Mouse (Mus musculus) neural tube, embryonic 13.5 days (tissue): ENCODE measurements around the gene Mcoln3. TPM values are rescaled to one million over a fixed set of nuclear protein-coding genes. Genes with fewer than 3 reads are reported as not detected.
A peak's percentile ranks its signal among the peaks of the same experiment; 100 is the strongest.

Source experiments
- ATAC-seq: fragments of 200-750 bp; cut with Nextera tagmentation; 2 replicates; pipeline ENCODE4 v1.8.0; 2017; ENCODE audit warnings: low read depth, mild to moderate bottlenecking, moderate TSS enrichment, moderate library complexity
- H3K27ac ChIP-seq: fragments of 300-500 bp; sonication (generic); replicated peaks from 2 replicates; pipeline ENCODE4 v1.5.1; 2015; ENCODE audit warnings: moderate library complexity, mild to moderate bottlenecking, inconsistent platforms
- H3K27me3 ChIP-seq: fragments of 300-500 bp; sonication (generic); 2 replicates; pipeline ENCODE4 v1.6.1; 2015; ENCODE audit warnings: mild to moderate bottlenecking, inconsistent platforms
- H3K36me3 ChIP-seq: fragments of 300-500 bp; sonication (generic); 2 replicates; pipeline ENCODE4 v1.6.1; 2015; ENCODE audit warnings: mild to moderate bottlenecking, inconsistent platforms
- H3K4me1 ChIP-seq: fragments of 300-500 bp; sonication (generic); replicated peaks from 2 replicates; pipeline ENCODE4 v1.6.1; 2015; ENCODE audit warnings: inconsistent platforms
- H3K4me2 ChIP-seq: fragments of 300-500 bp; sonication (generic); 2 replicates; pipeline ENCODE4 v1.6.1; 2015; ENCODE audit warnings: inconsistent platforms, mild to moderate bottlenecking, moderate library complexity
- H3K4me3 ChIP-seq: fragments of 300-500 bp; sonication (generic); 2 replicates; pipeline ENCODE4 v1.5.1; 2015; ENCODE audit warnings: mild to moderate bottlenecking, inconsistent platforms
- H3K9ac ChIP-seq: fragments of 300-500 bp; sonication (generic); 2 replicates; pipeline ENCODE4 v1.6.1; 2015; ENCODE audit warnings: moderate library complexity, mild to moderate bottlenecking, inconsistent platforms
- H3K9me3 ChIP-seq: fragments of 300-500 bp; sonication (generic); 2 replicates; pipeline ENCODE4 v1.6.1; 2016; ENCODE audit warnings: inconsistent platforms
- WGBS: fragments of 180-500 bp; shearing (Covaris S2); methylation state at CpG from one replicate; pipeline ENCODE4 v1.1.7; 2015; 5-methylcytosine and 5-hydroxymethylcytosine counted together
- polyA plus RNA-seq: library from polyadenylated mRNA; unstranded; fragments of >200 nt; fragmentation: Nextera tagmentation; extraction: Ambion mirVana; gene quantifications from 2 replicates; pipeline ENCODE4 v1.2.1, GENCODE M21; 2015

The Mcoln3 gene
- polyA plus RNA-seq, 1 experiment from 2014 or later, result 0.24 TPM

DNA sequence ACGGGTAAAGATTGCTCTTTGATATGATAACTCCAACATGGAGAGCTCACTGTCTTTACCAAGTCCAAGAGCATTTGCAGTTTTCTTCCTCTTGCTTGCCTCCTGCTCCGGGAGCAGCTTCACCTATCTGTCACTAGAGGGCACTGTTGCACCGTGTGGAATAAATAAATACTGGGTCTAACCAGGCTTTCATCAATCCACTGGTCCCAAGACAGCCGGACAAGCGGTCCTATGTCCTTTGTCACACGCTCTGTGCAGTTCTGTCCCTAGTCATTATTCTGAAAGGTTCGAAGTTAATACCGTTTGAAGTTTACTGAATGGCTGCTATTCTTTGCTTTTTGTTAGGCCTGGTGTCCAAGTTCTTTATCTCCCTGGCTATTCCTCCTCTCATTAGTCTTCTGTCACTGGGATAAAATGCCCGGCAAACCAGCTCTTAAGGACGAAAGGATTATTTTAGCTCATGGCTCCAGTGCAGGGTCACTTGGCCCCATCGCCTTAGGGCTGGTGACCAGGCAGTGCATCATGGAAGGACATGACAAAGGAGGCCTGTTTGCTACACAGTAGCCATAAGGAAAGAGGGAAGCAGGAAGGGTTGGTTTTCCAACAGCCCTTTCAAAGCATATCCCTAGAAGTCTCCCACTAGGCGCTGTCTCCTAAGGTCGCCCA is 67.9 kb downstream of the Mcoln3 start:
- H3K27me3 ChIP-seq, result peaks cover 57% of the 10 kb centered on the region
- peak overlapping the region; percentile 38; the same call in 1 of the 2 replicates for H3K27ac ChIP-seq
- peak; percentile 70 for ATAC-seq
- no peak overlapping the region for H3K4me3 ChIP-seq
- H3K9me3 ChIP-seq, result peaks cover 5% of the 10 kb centered on the region; the same call in 1 of the 2 replicates
- peaks cover 8% of the 10 kb centered on the region for H3K4me1 ChIP-seq
- no peaks in the 10 kb centered on the region for H3K36me3 ChIP-seq
- H3K4me2 ChIP-seq, result peak overlapping the region; percentile 20; the same call in 1 of the 2 replicates
- WGBS, result 19% methylated on average over 13 of the region's 13 CpGs
- no peak overlapping the region for H3K9ac ChIP-seq

DNA sequence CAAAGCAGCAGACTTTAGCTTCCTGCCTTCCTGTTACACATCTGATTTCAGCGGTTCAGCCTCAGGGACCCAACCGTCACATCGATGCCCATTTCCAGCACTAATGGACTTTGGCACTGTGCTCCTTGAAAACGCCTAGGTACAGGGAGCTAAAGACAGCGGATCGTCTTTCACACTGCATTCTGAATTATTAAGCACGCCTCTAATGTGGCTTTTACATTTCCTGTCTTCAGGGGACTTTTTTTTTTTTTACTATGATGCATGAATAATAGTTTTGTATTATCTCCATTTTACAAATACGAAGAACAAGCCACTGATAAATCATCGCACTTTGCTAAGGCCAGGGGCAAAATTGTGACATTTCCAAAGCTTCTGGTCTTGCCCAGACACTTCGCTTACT is 68.8 kb downstream of the Mcoln3 start:
- Histone ChIP-seq H3K9me3 (peaks cover 5% of the 10 kb centered on the region; the same call in 1 of the 2 replicates), H3K4me2 (no peak overlapping the region), H3K9ac (no peak overlapping the region), H3K27ac (no peak overlapping the region), H3K36me3 (no peaks in the 10 kb centered on the region), H3K4me1 (peaks cover 8% of the 10 kb centered on the region), H3K4me3 (no peak overlapping the region), H3K27me3 (peaks cover 58% of the 10 kb centered on the region)
- no peak for ATAC-seq
- 66% methylated on average over 10 of the region's 10 CpGs for WGBS

DNA sequence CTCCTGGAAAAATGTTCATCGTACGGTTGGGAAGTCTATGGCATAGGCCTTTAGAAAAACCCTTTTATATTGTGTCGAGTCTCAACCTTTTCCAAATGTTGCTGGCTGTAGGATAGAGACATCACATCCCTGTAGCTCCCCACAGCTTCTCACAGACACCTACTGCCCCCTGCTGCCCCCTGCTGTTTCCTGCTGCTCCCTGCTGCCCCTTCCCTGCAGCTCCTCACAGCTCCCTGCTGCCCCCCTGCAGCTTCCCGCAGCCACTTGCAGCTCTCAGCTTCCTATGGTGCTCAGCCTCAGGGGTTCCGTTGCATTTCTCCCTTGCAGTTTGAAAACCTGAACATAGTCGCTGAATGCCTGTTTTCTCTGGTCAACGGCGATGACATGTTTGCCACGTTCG is 72.7 kb downstream of the Mcoln3 start:
- H3K4me1 ChIP-seq, result peaks cover 8% of the 10 kb centered on the region

More for the DNA sequence above, 72.7 kb downstream of the Mcoln3 start:
- 67% methylated on average over 10 of the region's 10 CpGs for WGBS
- no peak for ATAC-seq
- H3K4me3 ChIP-seq, result no peak overlapping the region
- H3K9me3 ChIP-seq, result peaks cover 5% of the 10 kb centered on the region; the same call in 1 of the 2 replicates
- H3K27me3 ChIP-seq, result peaks cover 58% of the 10 kb centered on the region
- H3K27ac ChIP-seq, result no peak overlapping the region
- H3K9ac ChIP-seq, result no peak overlapping the region
- H3K36me3 ChIP-seq, result no peaks in the 10 kb centered on the region
- no peak overlapping the region for H3K4me2 ChIP-seq

Other genes with a start within 250 kb of the Mcoln3 start
- gene Bcl10, start 194.6 kb upstream of the Mcoln3 start, polyA plus RNA-seq, result 40.7 and 48.9 TPM in 2 replicates
- gene 2410004B18Rik, start 179.4 kb upstream of the Mcoln3 start, polyA plus RNA-seq, result 69.0 and 80.3 TPM in 2 replicates
- gene Syde2, start 129.6 kb upstream of the Mcoln3 start, polyA plus RNA-seq, result 0.33 and 0.45 TPM in 2 replicates
- gene Wdr63, start 9.3 kb upstream of the Mcoln3 start, polyA plus RNA-seq, result 0.07 and 0.40 TPM in 2 replicates
- gene Mcoln2, start 32.4 kb downstream of the Mcoln3 start, polyA plus RNA-seq, result 0.15 and 0.36 TPM in 2 replicates
- 0.92 and 1.5 TPM in 2 replicates for gene Lpar3, start 103.5 kb downstream of the Mcoln3 start, polyA plus RNA-seq